In the genomic region with DNA sequence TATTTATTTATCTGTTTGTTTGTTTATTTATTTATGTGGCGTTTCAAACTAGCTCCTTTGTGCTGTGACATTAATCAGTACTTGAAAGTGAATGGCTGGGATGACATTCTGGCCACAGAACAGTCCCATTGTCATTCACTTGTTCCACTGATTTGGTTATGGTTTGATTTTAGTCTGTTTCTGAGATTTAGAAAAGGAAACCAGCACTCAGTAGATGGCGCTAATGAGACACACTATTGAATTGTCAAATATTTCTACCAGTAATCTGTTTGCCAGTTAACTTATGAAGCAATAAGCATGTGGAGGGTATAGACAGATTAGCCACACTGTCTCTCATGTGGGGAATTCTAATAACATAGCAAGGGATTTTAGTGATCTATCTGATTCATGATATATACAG, we compare ENCODE assay signal across 11 mouse cellular contexts. TPM values are rescaled to one million over a fixed set of nuclear protein-coding genes. Genes with fewer than 3 reads are reported as not detected.
DNase-seq lines count a peak whose midpoint lies in the region; ATAC-seq and TF ChIP-seq lines count a peak whose summit lies in the region.
"Had no signal": no experiment of that assay in that cellular context is flagged by ENCODE, and none has a peak within 500 bp of the region (broad histone marks: within the 10 kb centered on the region; RNA-seq: fewer than 3 reads in every experiment).

No protein-coding gene starts in this region.

- no peak overlapping the region for H3K9ac ChIP-seq in kidney, postnatal 0 days (ENCODE audit: low read depth, low read length)
- H3K9ac ChIP-seq in kidney, embryonic 16.5 days (replicated peaks; ENCODE audit: low read length), result no peak overlapping the region
- H3K9ac ChIP-seq: liver, embryonic 15.5 days; stomach, embryonic 15.5 days had no signal

- TF ChIP-seq CTCF in kidney, postnatal 0 days (IDR thresholded peaks at IDR 0.05; ENCODE audit: low read depth), result peak; percentile 76

- no peaks in the 10 kb centered on the region for H3K9me3 ChIP-seq in kidney, postnatal 0 days (replicated peaks; ENCODE audit: low read length)
- no peaks in the 10 kb centered on the region for H3K9me3 ChIP-seq in kidney, embryonic 16.5 days (ENCODE audit: low read length)
- H3K9me3 ChIP-seq: liver, embryonic 15.5 days; stomach, embryonic 15.5 days had no signal

- no peak overlapping the region for H3K4me2 ChIP-seq in kidney, postnatal 0 days (ENCODE audit: low read length)
- no peak overlapping the region for H3K4me2 ChIP-seq in kidney, embryonic 16.5 days (replicated peaks; ENCODE audit: low read depth, low read length)
- H3K4me2 ChIP-seq: liver, embryonic 15.5 days; stomach, embryonic 15.5 days had no signal

- no peaks in the 10 kb centered on the region for H3K36me3 ChIP-seq in kidney, postnatal 0 days (ENCODE audit: insufficient read depth, low read length)
- no peaks in the 10 kb centered on the region for H3K36me3 ChIP-seq in kidney, embryonic 16.5 days (ENCODE audit: insufficient read depth, low read length)
- H3K36me3 ChIP-seq: liver, embryonic 15.5 days; stomach, embryonic 15.5 days had no signal

- H3K27ac ChIP-seq in kidney, postnatal 0 days, result no peak overlapping the region
- no peak overlapping the region for H3K27ac ChIP-seq in kidney, embryonic 16.5 days (ENCODE audit: low read length)
- H3K27ac ChIP-seq: liver, embryonic 15.5 days; stomach, embryonic 15.5 days had no signal

- WGBS in kidney, postnatal 0 days, result 10% methylated on average over 2 of the region's 2 CpGs
- 6% methylated on average over 2 of the region's 2 CpGs for WGBS in kidney, embryonic 16.5 days

- H3K4me1 ChIP-seq in kidney, postnatal 0 days (replicated peaks; ENCODE audit: insufficient read depth, low read length), result no peaks in the 10 kb centered on the region
- H3K4me1 ChIP-seq in kidney, embryonic 16.5 days (ENCODE audit: insufficient read depth, low read length), result no peaks in the 10 kb centered on the region
- H3K4me1 ChIP-seq: liver, embryonic 15.5 days; stomach, embryonic 15.5 days had no signal

- no peak for ATAC-seq in CD4-positive, CD25-positive, alpha-beta regulatory T cell, adult 4 months
- ATAC-seq in kidney, postnatal 0 days (replicated peaks; ENCODE audit: low FRiP score, low read depth), result no peak
- no peak for ATAC-seq in kidney, embryonic 16.5 days (ENCODE audit: low FRiP score, low TSS enrichment)
- peak; percentile 25; the same call in 1 of the 2 replicates for ATAC-seq in granulocyte monocyte progenitor cell, adult 5-6 weeks (replicated peaks; ENCODE audit: poor library complexity, severe bottlenecking)

- no peak overlapping the region for H3K4me3 ChIP-seq in kidney, postnatal 0 days (replicated peaks; ENCODE audit: low read depth, low read length)
- no peak overlapping the region for H3K4me3 ChIP-seq in kidney, embryonic 16.5 days (ENCODE audit: low read length)
- H3K4me3 ChIP-seq: erythroblast, embryonic 14.5 days; liver, embryonic 15.5 days; stomach, embryonic 15.5 days had no signal

- H3K27me3 ChIP-seq in kidney, postnatal 0 days (ENCODE audit: insufficient read depth, low read length), result no peaks in the 10 kb centered on the region
- H3K27me3 ChIP-seq in kidney, embryonic 16.5 days (ENCODE audit: insufficient read depth, low read length), result no peaks in the 10 kb centered on the region
- H3K27me3 ChIP-seq: liver, embryonic 15.5 days; stomach, embryonic 15.5 days had no signal

- DNase-seq in CD4-positive, CD25-positive, alpha-beta regulatory T cell, adult 2 months (ENCODE audit: low read depth, low spot score), result peak; percentile 34
- peak; percentile 69 for DNase-seq in kidney, postnatal 0 days (ENCODE audit: low spot score)
- peak; percentile 50 for DNase-seq in R1 (ENCODE audit: low read depth, low spot score)
- DNase-seq in lung, postnatal 25 days (ENCODE audit: low spot score), result peak; percentile 9
- DNase-seq in spleen, adult 18-20 months, result no peak

RNA-seq across cellular contexts. Expression of a gene that starts 16.3 kb away (rescaled TPM):
- polyA plus RNA-seq in CD4-positive, CD25-positive, alpha-beta regulatory T cell, adult 4 months (2017; shearing (Covaris generic)), result not detected
- polyA plus RNA-seq in kidney, postnatal 0 days (2015; fragmentation: Nextera tagmentation; extraction: Ambion mirVana), result not detected in 2 replicates
- polyA plus RNA-seq in kidney, embryonic 16.5 days (2015; fragmentation: Nextera tagmentation; extraction: Ambion mirVana), result not detected in 2 replicates
- not detected in 2 replicates for total RNA-seq in granulocyte monocyte progenitor cell, adult 5-6 weeks (2014; fragmentation: Nextera tagmentation)
- total RNA-seq in granulocyte monocyte progenitor cell, adult 5-6 weeks (2017), result not detected in 2 replicates
- polyA plus RNA-seq: erythroblast, embryonic 14.5 days; liver, embryonic 15.5 days; stomach, embryonic 15.5 days had no signal

RNA-seq across cellular contexts. Expression of a gene that starts 28.9 kb away (rescaled TPM):
- not detected for polyA plus RNA-seq in CD4-positive, CD25-positive, alpha-beta regulatory T cell, adult 4 months (2017; shearing (Covaris generic))
- polyA plus RNA-seq in kidney, postnatal 0 days (2015; fragmentation: Nextera tagmentation; extraction: Ambion mirVana), result 0.31 and 0.43 TPM in 2 replicates
- polyA plus RNA-seq in kidney, embryonic 16.5 days (2015; fragmentation: Nextera tagmentation; extraction: Ambion mirVana), result 1.0 TPM in 2 replicates
- not detected in 2 replicates for total RNA-seq in granulocyte monocyte progenitor cell, adult 5-6 weeks (2014; fragmentation: Nextera tagmentation)
- not detected in 2 replicates for total RNA-seq in granulocyte monocyte progenitor cell, adult 5-6 weeks (2017)
- polyA plus RNA-seq: erythroblast, embryonic 14.5 days; liver, embryonic 15.5 days had no signal

RNA-seq across cellular contexts. Expression of a gene that starts 28.9 kb away (rescaled TPM):
- polyA plus RNA-seq in CD4-positive, CD25-positive, alpha-beta regulatory T cell, adult 4 months (2017; shearing (Covaris generic)), result 100 to 1,000 TPM; 103 to 104 TPM
- polyA plus RNA-seq in kidney, postnatal 0 days (2015; fragmentation: Nextera tagmentation; extraction: Ambion mirVana), result 101 and 112 TPM in 2 replicates
- 100.0 and 103 TPM in 2 replicates for polyA plus RNA-seq in kidney, embryonic 16.5 days (2015; fragmentation: Nextera tagmentation; extraction: Ambion mirVana)
- total RNA-seq in granulocyte monocyte progenitor cell, adult 5-6 weeks (2014; fragmentation: Nextera tagmentation), result 39.3 and 41.0 TPM in 2 replicates
- total RNA-seq in granulocyte monocyte progenitor cell, adult 5-6 weeks (2017), result 58.6 and 60.3 TPM in 2 replicates

Comparison
In these comparisons a context has a peak if more than half of its experiments do, and no peak if none do; other contexts are left out.
1. DNase-seq: peak in CD4-positive, CD25-positive, alpha-beta regulatory T cell, adult 2 months (single experiment), kidney, postnatal 0 days (single experiment), R1 (single experiment) and lung, postnatal 25 days (single experiment); none in spleen, adult 18-20 months (0 of 2).